Mouse (Mus musculus) right cerebral cortex, postnatal 14 days (tissue): ENCODE results near the gene Lag3.

Experiments used
- DNase-seq: peaks from one replicate; pipeline ENCODE4 v3.0.0; 2022

Lag3 gene

GRCm38 (mm10) chr6:124858561-124859318 is 52.8 kb downstream of the Lag3 start:
- no peak for DNase-seq

DNA sequence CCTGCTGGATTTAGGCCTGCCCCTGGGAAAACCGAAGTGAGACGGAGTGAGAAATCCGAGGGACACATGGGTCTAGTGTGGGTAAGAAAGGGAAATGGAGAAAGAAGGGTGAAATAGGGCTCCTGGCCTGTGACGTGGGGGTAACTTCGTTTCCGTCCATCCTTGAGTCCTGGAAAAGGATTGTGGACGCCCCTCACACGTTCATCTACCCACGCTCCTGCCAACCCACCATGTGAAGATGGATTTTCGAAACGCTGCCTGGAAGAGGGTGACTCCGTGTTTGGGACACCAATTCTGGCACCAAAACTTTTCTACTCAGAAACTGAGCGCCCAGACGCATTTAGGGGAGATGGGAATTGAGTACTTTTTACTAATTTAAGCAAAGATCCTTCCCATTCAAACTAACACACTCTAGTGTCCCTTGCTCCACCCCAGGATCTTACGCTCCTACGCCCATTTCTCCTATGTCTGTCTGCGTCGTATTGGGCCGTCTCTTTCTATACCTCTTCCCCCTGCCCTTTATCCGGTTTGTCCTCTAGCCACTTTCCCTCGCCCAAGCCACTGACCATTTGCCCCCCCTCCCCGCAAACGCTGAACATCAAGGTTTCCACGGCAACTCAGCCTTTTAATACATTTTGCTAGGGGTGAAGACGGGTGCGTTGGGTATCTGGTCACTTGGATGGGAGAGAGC is 53.5 kb downstream of the Lag3 start:
- DNase-seq, result no peak

- DNase-seq, result peak; percentile 85
Observed at GRCm38 (mm10) chr6:124856916-124857839, 54.3 kb downstream of the Lag3 start, which contains the start of gene P3h3. Gene P3h3 (minus strand): TSS chr6:124857752.

DNA sequence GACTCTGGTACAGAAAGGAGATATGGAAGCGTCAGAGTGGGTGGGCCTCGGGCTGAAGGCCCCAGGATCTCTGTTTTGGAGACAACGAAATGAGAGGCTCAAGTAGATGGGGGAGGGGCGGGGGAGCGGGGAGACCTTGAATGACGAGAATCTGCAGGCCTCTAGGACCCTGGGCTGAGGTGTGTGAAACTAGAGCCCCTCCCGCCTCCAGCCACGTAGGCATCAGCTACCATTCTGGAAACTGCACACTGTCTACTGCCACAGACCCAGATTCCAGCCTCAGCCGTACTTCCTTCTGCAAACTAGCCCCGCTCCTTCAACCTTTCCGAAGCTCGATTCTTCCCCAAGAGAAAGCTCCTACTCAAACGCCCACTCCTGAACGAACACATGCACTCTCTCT is 55.2 kb downstream of the Lag3 start:
- peak; percentile 55 for DNase-seq

DNA sequence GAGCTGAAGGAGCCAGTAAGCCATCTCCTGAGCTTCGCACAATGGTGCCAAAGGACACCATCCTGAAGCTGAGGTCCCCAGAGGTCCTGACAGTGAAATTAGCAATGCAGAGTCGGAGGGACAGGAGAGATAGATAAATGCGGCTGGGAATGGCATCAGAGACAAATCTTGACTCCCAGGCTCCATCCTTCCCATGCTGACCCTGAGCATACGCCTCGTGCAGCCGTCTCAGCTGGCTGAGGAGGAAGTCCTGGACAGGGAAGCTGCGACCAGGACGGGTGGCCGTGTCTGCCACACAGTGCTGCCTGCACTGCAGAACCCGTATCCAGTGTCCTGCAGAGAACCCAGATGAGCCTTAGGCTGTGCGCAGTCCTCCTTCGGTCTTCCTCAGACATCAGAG is 56.9 kb downstream of the Lag3 start:
- DNase-seq, result no peak
